Mouse (Mus musculus) c-Kit-positive CD71-positive TER-119-positive erythroid progenitor cells, embryonic 14.5 days (primary cell): ENCODE measurements around the gene Pdzd8.

Experiments used
- DNase-seq: peaks from one replicate; pipeline ENCODE4 v3.0.0-alpha.2; 2013; ENCODE audit warnings: low spot score

The Pdzd8 gene

GRCm38 (mm10) chr19:59354906-59355305 lies 9.3 kb upstream of the Pdzd8 start:
- no peak for DNase-seq

- DNase-seq: no peak
Observed at GRCm38 (mm10) chr19:59352760-59353159, 7.2 kb upstream of the Pdzd8 start.

GRCm38 (mm10) chr19:59351151-59351889 lies 5.7 kb upstream of the Pdzd8 start:
- no peak for DNase-seq

- DNase-seq: no peak
Observed at GRCm38 (mm10) chr19:59350273-59350903, 4.8 kb upstream of the Pdzd8 start.

GRCm38 (mm10) chr19:59349329-59349960 lies 3.9 kb upstream of the Pdzd8 start:
- no peak for DNase-seq

GRCm38 (mm10) chr19:59346325-59346724 lies 745 bp upstream of the Pdzd8 start:
- no peak for DNase-seq

GRCm38 (mm10) chr19:59345081-59345657 lies 411 bp downstream of the Pdzd8 start:
- DNase-seq: no peak

GRCm38 (mm10) chr19:59344304-59344711 lies 1.3 kb downstream of the Pdzd8 start:
- DNase-seq: no peak

GRCm38 (mm10) chr19:59342964-59343363 lies 2.6 kb downstream of the Pdzd8 start:
- no peak for DNase-seq

GRCm38 (mm10) chr19:59339908-59340307 lies 5.7 kb downstream of the Pdzd8 start:
- DNase-seq: no peak

- DNase-seq: no peak
Observed at GRCm38 (mm10) chr19:59337872-59338681, 7.5 kb downstream of the Pdzd8 start.

GRCm38 (mm10) chr19:59336655-59337054 lies 8.9 kb downstream of the Pdzd8 start:
- no peak for DNase-seq

GRCm38 (mm10) chr19:59330816-59331225 lies 14.8 kb downstream of the Pdzd8 start:
- no peak for DNase-seq

GRCm38 (mm10) chr19:59321990-59322389 lies 23.6 kb downstream of the Pdzd8 start, which contains the start of gene Rps12-ps3:
TSS of gene Rps12-ps3 (plus strand) at chr19:59322290.
- no peak for DNase-seq

GRCm38 (mm10) chr19:59316571-59316970 lies 29.0 kb downstream of the Pdzd8 start:
- DNase-seq: no peak

- no peak for DNase-seq
Observed at GRCm38 (mm10) chr19:59315308-59315707, 30.3 kb downstream of the Pdzd8 start.

GRCm38 (mm10) chr19:59292183-59292839 lies 53.3 kb downstream of the Pdzd8 start:
- no peak for DNase-seq

GRCm38 (mm10) chr19:59289811-59290210 lies 55.8 kb downstream of the Pdzd8 start:
- no peak for DNase-seq

- no peak for DNase-seq
Observed at GRCm38 (mm10) chr19:59289042-59289441, 56.5 kb downstream of the Pdzd8 start.

- no peak for DNase-seq
Observed at GRCm38 (mm10) chr19:59282001-59282400, 63.6 kb downstream of the Pdzd8 start.

GRCm38 (mm10) chr19:59280841-59281240 lies 64.7 kb downstream of the Pdzd8 start:
- DNase-seq: no peak
